Mouse (Mus musculus) brain, embryonic 14.5 days (tissue): Measurements from ENCODE around the gene Cdr2.

Source experiments
- CTCF ChIP-seq: fragments of 200-500 bp; IDR thresholded peaks from 2 replicates; pipeline ENCODE4 v1.5.1; 2012; ENCODE audit warnings: inconsistent platforms, mild to moderate bottlenecking, moderate library complexity, borderline replicate concordance; ENCODE audit not compliant: insufficient read depth, insufficient read length; ENCODE audit errors: extremely low read depth
- POLR2A ChIP-seq: fragments of 200-500 bp; IDR thresholded peaks from 2 replicates; pipeline ENCODE4 v1.6.1; 2012; ENCODE audit warnings: mild to moderate bottlenecking, inconsistent platforms, borderline replicate concordance; ENCODE audit not compliant: poor library complexity, insufficient read depth, insufficient read length, severe bottlenecking; ENCODE audit errors: extremely low read depth

- TF ChIP-seq CTCF (no peak), POLR2A (no peak)
Measured at GRCm38 (mm10) chr7:121011794-121012689, 29.9 kb upstream of the Cdr2 start.
